In genomic region chr1:75124346-75125321, GRCm38 (mm10) we compare ENCODE assay signal across 8 mouse cellular contexts. TPM values are rescaled to one million over a fixed set of nuclear protein-coding genes. Genes with fewer than 3 reads are reported as not detected.
DNase-seq lines count a peak whose midpoint lies in the region; ATAC-seq lines count a peak whose summit lies in the region.

TSS of gene Nhej1 (minus strand) at chr1:75125200.

- no peaks in the 10 kb centered on the region for H3K9me3 ChIP-seq in hindbrain, embryonic 11.5 days (ENCODE audit: control insufficient read depth, low read length)

- peak within 1 kb of the TSS; percentile 70 for H3K9ac ChIP-seq in hindbrain, embryonic 11.5 days (ENCODE audit: low read depth, low read length)

- no peaks in the 10 kb centered on the region for H3K36me3 ChIP-seq in hindbrain, embryonic 11.5 days (ENCODE audit: control insufficient read depth, insufficient read depth, low read length)

- H3K27ac ChIP-seq in hindbrain, embryonic 11.5 days (ENCODE audit: low read depth, low read length) = peak within 1 kb of the TSS; percentile 84

- peak within 1 kb of the TSS; percentile 46 for H3K4me3 ChIP-seq in hindbrain, embryonic 11.5 days (ENCODE audit: low read depth, low read length)

- peak; percentile 81 for ATAC-seq in frontal cortex, adult (ENCODE audit: low TSS enrichment)
- peak; percentile 96 for ATAC-seq in hindbrain, embryonic 11.5 days (ENCODE audit: low FRiP score)

- H3K4me1 ChIP-seq in hindbrain, embryonic 11.5 days (replicated peaks; ENCODE audit: control insufficient read depth, insufficient read depth, low read length) = 0 out of 2 replicates have a peak, but pooled peaks cover 2% of the 10 kb centered on the region

- H3K27me3 ChIP-seq in hindbrain, embryonic 11.5 days (ENCODE audit: control insufficient read depth, insufficient read depth, low read length) = no peaks in the 10 kb centered on the region

- H3K4me2 ChIP-seq in hindbrain, embryonic 11.5 days (replicated peaks; ENCODE audit: low read depth, low read length) = peak within 1 kb of the TSS; percentile 39

- 2% methylated on average over 55 of the region's 56 CpGs for WGBS in hindbrain, embryonic 11.5 days

- peak; percentile 85 for DNase-seq in MEL-GATA-1-ER (ENCODE audit: extremely low read depth, low read depth)
- DNase-seq in cerebellum, adult 8-10 months = peak; percentile 93
- DNase-seq in hindbrain, embryonic 11.5 days (ENCODE audit: low spot score) = peak; percentile 99
- DNase-seq in layer of hippocampus, postnatal 10 days (ENCODE audit: low spot score in 2 of 2) = peak; percentile 89 to 92
- DNase-seq in lung, postnatal 10 days = peak; percentile 97
- DNase-seq in ovary, postnatal 36 days (ENCODE audit: low spot score) = peak; percentile 93
- peak; percentile 97 for DNase-seq in thymus, postnatal 25 days

RNA-seq across cellular contexts. Expression of gene Nhej1, which starts in this region (rescaled TPM):
- polyA plus RNA-seq in hindbrain, embryonic 11.5 days (2014; fragmentation: Nextera tagmentation; extraction: Ambion mirVana) = 14.8 and 15.2 TPM in 2 replicates
- 1 to 10 TPM; 2.3 to 2.4 TPM for total RNA-seq in layer of hippocampus, postnatal 10 days (2021)

Comparison
In these comparisons a context has a peak if more than half of its experiments do, and no peak if none do; other contexts are left out.
1. Peak in every context shown above with its lines: DNase-seq, ATAC-seq, H3K4me3 ChIP-seq and H3K27ac ChIP-seq.